Mouse (Mus musculus) embryonic fibroblast, embryonic 13.5 days (primary cell): ENCODE data around the gene Pelp1. TPM values are rescaled to one million over a fixed set of nuclear protein-coding genes. Genes with fewer than 3 reads are reported as not detected.

Experiments
- H3K27ac ChIP-seq: 2 replicates; pipeline ENCODE4 v1.5.1; 2012; ENCODE audit warnings: low read length, control low read depth, inconsistent platforms; ENCODE audit not compliant: insufficient read depth
- H3K4me1 ChIP-seq: 2 replicates; pipeline ENCODE4 v1.6.1; 2011; ENCODE audit warnings: low read length; ENCODE audit not compliant: control insufficient read depth, insufficient read depth
- H3K4me3 ChIP-seq: 2 replicates; pipeline ENCODE4 v1.5.1; 2011; ENCODE audit warnings: mild to moderate bottlenecking, control low read depth, low read length; ENCODE audit not compliant: insufficient read depth
- CTCF ChIP-seq: IDR thresholded peaks from 2 replicates; pipeline ENCODE4 v1.5.1; 2011; ENCODE audit warnings: mild to moderate bottlenecking, control low read depth, low read length, moderate library complexity, borderline replicate concordance; ENCODE audit not compliant: insufficient read depth
- POLR2A ChIP-seq: IDR thresholded peaks from 2 replicates; pipeline ENCODE4 v1.6.1; 2011; ENCODE audit warnings: low read depth, mild to moderate bottlenecking, control low read depth, low read length, moderate library complexity
- polyA plus RNA-seq: library from polyadenylated mRNA; stranded (reverse); fragments of >200 nt; gene quantifications from 2 replicates; pipeline ENCODE4 v1.2.4, GENCODE M21; 2011; ENCODE audit warnings: low read depth; ENCODE audit not compliant: missing spikeins, insufficient read length

Pelp1 gene
- polyA plus RNA-seq, 1 experiment: 24.3 TPM

- Histone ChIP-seq H3K4me1 (no peaks in the 10 kb centered on the region), H3K4me3 (no peak overlapping the region), H3K27ac (no peak overlapping the region)
- no peak for TF ChIP-seq POLR2A
- no peak for TF ChIP-seq CTCF
Observed at GRCm38 (mm10) chr11:70345546-70345945, 64.3 kb downstream of the Pelp1 start.

DNA sequence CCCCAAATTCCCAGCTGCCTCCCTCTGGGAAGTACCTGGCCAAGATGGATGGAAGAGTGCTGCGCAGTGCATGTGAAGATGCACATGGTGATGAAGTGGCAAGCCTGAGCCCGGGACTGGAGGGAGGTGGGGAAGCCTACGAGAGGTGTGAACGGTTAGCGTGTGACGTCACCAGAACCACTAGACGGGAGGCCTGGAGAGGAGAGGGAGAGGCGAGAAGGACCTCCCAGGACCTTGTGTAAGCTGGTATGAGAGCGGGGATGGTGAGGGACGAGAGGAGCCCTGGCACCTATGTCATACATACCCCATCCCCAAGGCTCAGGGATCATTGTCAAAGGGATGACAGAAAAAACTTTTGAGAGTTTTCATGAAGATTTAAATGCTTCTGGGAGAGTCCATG is 64.8 kb downstream of the Pelp1 start:
- TF ChIP-seq CTCF (no peak), POLR2A (no peak)
- Histone ChIP-seq H3K27ac (no peak overlapping the region), H3K4me3 (no peak overlapping the region), H3K4me1 (no peaks in the 10 kb centered on the region)

Other genes starting within 250 kb of the Pelp1 start
- gene Slc16a11, start 197.3 kb downstream of the Pelp1 start, polyA plus RNA-seq: 2.2 and 4.7 TPM in 2 replicates
- 2.7 and 9.3 TPM in 2 replicates for gene Slc16a13, start 189.0 kb downstream of the Pelp1 start, polyA plus RNA-seq
- gene Bcl6b, start 180.2 kb downstream of the Pelp1 start, polyA plus RNA-seq: 0.70 and 2.5 TPM in 2 replicates
- 43.2 and 55.3 TPM in 2 replicates for gene 0610010K14Rik, start 172.1 kb downstream of the Pelp1 start, polyA plus RNA-seq
- 2.3 and 4.5 TPM in 2 replicates for gene Gm21988, start 170.2 kb downstream of the Pelp1 start, polyA plus RNA-seq
- 159 and 231 TPM in 2 replicates for gene Rnasek, start 170.2 kb downstream of the Pelp1 start, polyA plus RNA-seq
- 0.32 and 0.35 TPM in 2 replicates for gene Alox12, start 154.7 kb downstream of the Pelp1 start, polyA plus RNA-seq
- gene Alox12e, start 87.4 kb downstream of the Pelp1 start, polyA plus RNA-seq: not detected in 2 replicates
- gene Alox15, start 58.0 kb downstream of the Pelp1 start, polyA plus RNA-seq: not detected in 2 replicates
- 9.1 and 10.1 TPM in 2 replicates for gene Arrb2, start 22.6 kb upstream of the Pelp1 start, polyA plus RNA-seq
- gene Med11, start 41.9 kb upstream of the Pelp1 start, polyA plus RNA-seq: 14.0 and 14.1 TPM in 2 replicates
- 0.19 and 0.20 TPM in 2 replicates for gene Zmynd15, start 49.4 kb upstream of the Pelp1 start, polyA plus RNA-seq
- 4.1 and 6.0 TPM in 2 replicates for gene Cxcl16, start 50.0 kb upstream of the Pelp1 start, polyA plus RNA-seq
- not detected in 2 replicates for gene Tm4sf5, start 95.2 kb upstream of the Pelp1 start, polyA plus RNA-seq
- 0.79 TPM in 1 of 2 replicates, not detected in the other for gene Vmo1, start 104.6 kb upstream of the Pelp1 start, polyA plus RNA-seq
- gene Gltpd2, start 109.2 kb upstream of the Pelp1 start, polyA plus RNA-seq: not detected in 2 replicates
- 162 and 177 TPM in 2 replicates for gene Psmb6, start 115.3 kb upstream of the Pelp1 start, polyA plus RNA-seq
- not detected in 2 replicates for gene Gm40193, start 122.9 kb upstream of the Pelp1 start, polyA plus RNA-seq
- 19.7 and 23.3 TPM in 2 replicates for gene Pld2, start 130.0 kb upstream of the Pelp1 start, polyA plus RNA-seq
- 36.2 and 37.0 TPM in 2 replicates for gene Mink1, start 152.8 kb upstream of the Pelp1 start, polyA plus RNA-seq
- not detected in 2 replicates for gene 4930544D05Rik, start 205.8 kb upstream of the Pelp1 start, polyA plus RNA-seq
- not detected in 2 replicates for gene Chrne, start 209.2 kb upstream of the Pelp1 start, polyA plus RNA-seq
- gene Gp1ba, start 229.1 kb upstream of the Pelp1 start, polyA plus RNA-seq: not detected in 2 replicates
- 14.9 and 19.5 TPM in 2 replicates for gene Rnf167, start 237.2 kb upstream of the Pelp1 start, polyA plus RNA-seq
- 75.9 and 81.1 TPM in 2 replicates for gene Slc25a11, start 237.4 kb upstream of the Pelp1 start, polyA plus RNA-seq
- 1,131 and 1,278 TPM in 2 replicates for gene Pfn1, start 244.6 kb upstream of the Pelp1 start, polyA plus RNA-seq
- 15.6 and 31.0 TPM in 2 replicates for gene Eno3, start 247.2 kb upstream of the Pelp1 start, polyA plus RNA-seq